Mouse (Mus musculus) ES-Bruce4 (cell line): ENCODE measurements around the gene Adamts20. TPM values are rescaled to one million over a fixed set of nuclear protein-coding genes. Genes with fewer than 3 reads are reported as not detected.

ENCODE experiments used
- H3K27ac ChIP-seq: 2 replicates; pipeline ENCODE4 v1.5.1; 2012; ENCODE audit warnings: low read length, inconsistent platforms; ENCODE audit not compliant: insufficient read depth
- H3K27me3 ChIP-seq: 2 replicates; pipeline ENCODE4 v1.6.1; 2012; ENCODE audit warnings: mild to moderate bottlenecking, low read length, inconsistent platforms; ENCODE audit not compliant: control insufficient read depth, poor library complexity, insufficient read depth, severe bottlenecking
- H3K36me3 ChIP-seq: 2 replicates; pipeline ENCODE4 v1.6.1; 2012; ENCODE audit warnings: inconsistent platforms, mild to moderate bottlenecking, low read length, moderate library complexity; ENCODE audit not compliant: control insufficient read depth, poor library complexity, insufficient read depth, severe bottlenecking
- H3K4me1 ChIP-seq: one replicate; pipeline ENCODE4 v1.8.1; 2011; ENCODE audit warnings: low read length; ENCODE audit not compliant: control insufficient read depth, insufficient read depth
- H3K4me3 ChIP-seq: 2 replicates; pipeline ENCODE4 v1.5.1; 2011; ENCODE audit warnings: low read depth, mild to moderate bottlenecking, low read length
- H3K9ac ChIP-seq: 2 replicates; pipeline ENCODE4 v1.6.1; 2012; ENCODE audit warnings: low read depth, mild to moderate bottlenecking, inconsistent platforms; ENCODE audit not compliant: poor library complexity, severe bottlenecking
- H3K9me3 ChIP-seq: replicated peaks from 2 replicates; pipeline ENCODE4 v1.6.1; 2012; ENCODE audit warnings: mild to moderate bottlenecking, low read length, inconsistent platforms; ENCODE audit not compliant: control insufficient read depth, poor library complexity, insufficient read depth, severe bottlenecking
- CTCF ChIP-seq: IDR thresholded peaks from one replicate; pipeline ENCODE4 v1.8.1; 2011; ENCODE audit warnings: low read depth, low read length
- EP300 ChIP-seq: IDR thresholded peaks from 2 replicates; pipeline ENCODE4 v1.6.1; 2011; ENCODE audit warnings: low read depth, low read length; ENCODE audit not compliant: insufficient read depth
- POLR2A ChIP-seq: IDR thresholded peaks from one replicate; pipeline ENCODE4 v1.8.1; 2011; ENCODE audit warnings: low read length; ENCODE audit not compliant: insufficient read depth
- polyA plus RNA-seq: library from polyadenylated mRNA; stranded (reverse); fragments of >200 nt; gene quantifications from 2 replicates; pipeline ENCODE4 v1.2.4, GENCODE M21; 2011; ENCODE audit warnings: low read depth; ENCODE audit not compliant: missing spikeins, insufficient read depth, insufficient read length

Gene Adamts20
- polyA plus RNA-seq, 1 experiment = 0.42 TPM

DNA sequence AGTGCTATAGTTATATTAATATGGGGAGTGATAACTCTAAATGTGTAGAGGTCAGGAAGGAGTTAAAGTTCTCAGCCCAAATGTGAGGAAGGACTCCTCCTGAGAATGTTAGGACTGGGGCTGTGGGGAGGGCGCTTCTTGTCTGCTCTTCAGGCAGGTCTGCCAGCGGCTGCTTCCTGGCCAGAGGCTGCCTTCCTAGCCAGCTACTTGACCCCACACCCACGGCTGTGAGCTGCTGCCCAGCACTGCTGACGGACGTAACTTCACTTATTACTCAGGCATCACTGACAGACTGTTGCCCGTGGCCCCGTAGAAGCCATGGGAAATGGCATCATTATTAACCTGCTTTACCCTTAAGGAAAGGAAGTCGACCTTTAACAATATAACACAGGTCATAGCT lies 242.1 kb downstream of the Adamts20 start:
- Histone ChIP-seq H3K4me3 (no peak overlapping the region), H3K4me1 (no peaks in the 10 kb centered on the region), H3K36me3 (no peaks in the 10 kb centered on the region), H3K27me3 (no peaks in the 10 kb centered on the region), H3K9me3 (no peaks in the 10 kb centered on the region; the same call in 1 of the 2 replicates), H3K9ac (no peak overlapping the region), H3K27ac (no peak overlapping the region)
- no peak for TF ChIP-seq CTCF
- no peak for TF ChIP-seq POLR2A
- TF ChIP-seq EP300 = no peak

- H3K27ac ChIP-seq = no peak overlapping the region
These were observed 244.5 kb downstream of the Adamts20 start for GRCm38 (mm10) chr15:94220686-94221085.

More at GRCm38 (mm10) chr15:94220686-94221085, 244.5 kb downstream of the Adamts20 start:
- Histone ChIP-seq H3K9ac (no peak overlapping the region), H3K4me3 (no peak overlapping the region), H3K36me3 (no peaks in the 10 kb centered on the region), H3K9me3 (no peaks in the 10 kb centered on the region), H3K4me1 (no peaks in the 10 kb centered on the region), H3K27me3 (no peaks in the 10 kb centered on the region)
- TF ChIP-seq POLR2A = no peak
- TF ChIP-seq EP300 = no peak
- no peak for TF ChIP-seq CTCF

Other genes starting within 250 kb of the Adamts20 start
- gene Pus7l, start 78.1 kb upstream of the Adamts20 start, polyA plus RNA-seq = 4.5 and 7.3 TPM in 2 replicates
- gene Irak4, start 78.2 kb upstream of the Adamts20 start, polyA plus RNA-seq = 1.8 and 2.4 TPM in 2 replicates
- gene Twf1, start 124.5 kb upstream of the Adamts20 start, polyA plus RNA-seq = 92.3 and 94.9 TPM in 2 replicates
- gene Tmem117, start 163.8 kb upstream of the Adamts20 start, polyA plus RNA-seq = 0.49 and 1.2 TPM in 2 replicates